Mouse (Mus musculus): Measurements from ENCODE around the gene Apoc1.

DNA sequence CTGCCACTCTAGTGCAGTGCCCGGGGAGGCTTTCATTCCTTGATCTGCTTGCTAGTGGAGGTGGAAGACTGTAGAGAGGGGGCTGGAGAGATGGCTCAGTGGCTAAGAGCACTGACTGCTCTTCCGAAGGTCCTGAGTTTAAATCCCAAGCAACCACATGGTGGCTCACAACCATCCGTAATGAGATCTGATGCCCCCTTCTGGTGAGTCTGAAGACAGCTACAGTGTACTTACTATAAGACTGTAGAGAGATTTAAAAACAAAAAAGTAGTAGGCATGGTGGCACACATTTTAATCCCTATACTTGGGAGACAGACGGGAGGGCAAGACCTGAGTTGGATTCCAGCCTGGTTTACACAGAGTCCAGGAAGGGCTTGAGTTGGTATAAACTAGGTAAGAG is 20.0 kb upstream of the Apoc1 start:
- TF ChIP-seq CTCF (IDR thresholded peaks at IDR 0.05; ENCODE audit: low read depth, low read length) (peak; percentile 26; the same call in 1 of the 2 replicates), POLR2A (IDR thresholded peaks at IDR 0.05; ENCODE audit: borderline replicate concordance, low read depth, low read length) (no peak)
